Mouse (Mus musculus): ENCODE measurements around the gene Naaladl1. TPM values are rescaled to one million over a fixed set of nuclear protein-coding genes. Genes with fewer than 3 reads are reported as not detected.
A peak's percentile ranks its signal among the peaks of the same experiment; 100 is the strongest.

Naaladl1 gene
- polyA plus RNA-seq, 1 experiment from 2014 or later: 0.21 TPM

DNA sequence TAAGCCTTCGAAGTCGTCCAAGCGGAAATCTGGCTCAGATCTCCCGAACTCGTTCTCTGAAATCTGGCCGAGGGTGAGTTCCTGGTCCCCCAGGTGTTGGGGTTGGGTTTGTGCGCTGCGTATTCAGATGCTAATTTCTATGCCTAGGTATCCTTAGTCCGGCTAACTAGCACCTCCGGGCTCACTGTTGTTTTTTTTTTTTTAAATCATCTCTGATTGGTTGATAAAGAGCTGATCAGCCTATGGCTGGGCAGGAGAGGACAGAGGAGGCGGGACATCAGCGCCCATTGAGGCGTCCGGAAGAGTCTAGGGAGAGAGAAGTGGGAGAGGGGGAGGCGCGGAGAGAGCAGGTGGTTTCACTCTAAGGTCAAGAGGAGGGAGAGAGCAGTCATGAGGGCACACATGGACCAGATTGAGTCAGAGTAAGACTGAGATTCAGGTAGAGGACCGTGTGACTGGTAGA is 20.1 kb upstream of the Naaladl1 start:
- H3K4me3 ChIP-seq (ENCODE audit: low read depth, low read length): peak overlapping the region; percentile 77
- no peak overlapping the region for H3K27ac ChIP-seq (replicated peaks; ENCODE audit: low read depth, low read length)
- ATAC-seq (replicated peaks; ENCODE audit: insufficient number of reproducible peaks, low FRiP score, low TSS enrichment, low read depth): peak; percentile 25; the same call in 1 of the 2 replicates
- H3K4me1 ChIP-seq (ENCODE audit: control insufficient read depth, insufficient read depth, low read length): no peaks in the 10 kb centered on the region
- H3K9me3 ChIP-seq (replicated peaks; ENCODE audit: control insufficient read depth, low read length): no peaks in the 10 kb centered on the region
- peak overlapping the region; percentile 80 for H3K4me2 ChIP-seq (ENCODE audit: low read depth, low read length)
- peaks cover 6% of the 10 kb centered on the region for H3K36me3 ChIP-seq (replicated peaks; ENCODE audit: control insufficient read depth, insufficient read depth, low read depth, low read length)
- H3K9ac ChIP-seq (replicated peaks; ENCODE audit: low read length): peak overlapping the region; percentile 74
- no peaks in the 10 kb centered on the region for H3K27me3 ChIP-seq (ENCODE audit: control insufficient read depth, insufficient read depth, low read length)
- WGBS: under 1% methylated on average over 17 of the region's 17 CpGs
- DNase-seq (ENCODE audit: low spot score): peak; percentile 81

DNA sequence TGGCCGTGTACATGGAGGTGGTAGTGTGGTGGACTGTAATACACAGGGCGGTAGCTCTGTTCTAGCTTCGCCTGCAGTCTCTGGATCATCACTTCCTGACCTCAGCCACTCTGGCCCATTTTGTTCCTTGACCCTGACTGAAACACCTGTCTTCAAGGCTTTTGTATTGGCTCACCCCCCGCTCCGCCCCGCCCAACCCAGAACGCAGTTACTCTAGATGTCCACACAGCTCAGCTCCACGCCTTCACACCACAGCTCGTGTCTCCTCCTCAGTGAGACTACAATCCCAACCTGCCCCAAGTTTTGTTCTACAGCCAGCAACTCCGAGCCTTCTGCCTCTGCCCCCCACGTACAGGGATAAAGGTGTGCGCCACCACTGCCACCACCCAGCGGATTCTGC is 16.7 kb upstream of the Naaladl1 start:
- Histone ChIP-seq H3K27me3 (ENCODE audit: control insufficient read depth, insufficient read depth, low read length) (no peaks in the 10 kb centered on the region), H3K4me3 (ENCODE audit: low read depth, low read length) (no peak overlapping the region), H3K4me1 (ENCODE audit: control insufficient read depth, insufficient read depth, low read length) (no peaks in the 10 kb centered on the region), H3K36me3 (replicated peaks; ENCODE audit: control insufficient read depth, insufficient read depth, low read depth, low read length) (peaks cover 3% of the 10 kb centered on the region), H3K27ac (replicated peaks; ENCODE audit: low read depth, low read length) (no peak overlapping the region), H3K4me2 (ENCODE audit: low read depth, low read length) (no peak overlapping the region), H3K9me3 (replicated peaks; ENCODE audit: control insufficient read depth, low read length) (no peaks in the 10 kb centered on the region), H3K9ac (replicated peaks; ENCODE audit: low read length) (no peak overlapping the region)
- ATAC-seq (replicated peaks; ENCODE audit: insufficient number of reproducible peaks, low FRiP score, low TSS enrichment, low read depth) (no peak), DNase-seq (ENCODE audit: low spot score) (no peak)
- 93% methylated on average over 13 of the region's 13 CpGs for WGBS

- no peak for ATAC-seq (replicated peaks; ENCODE audit: insufficient number of reproducible peaks, low FRiP score, low TSS enrichment, low read depth)
- no peak within 1 kb of the TSS for H3K27ac ChIP-seq (replicated peaks; ENCODE audit: low read depth, low read length)
- DNase-seq (ENCODE audit: low spot score): no peak
- 92% methylated on average over 7 of the region's 7 CpGs for WGBS
- H3K9ac ChIP-seq (replicated peaks; ENCODE audit: low read length): no peak within 1 kb of the TSS
- peaks cover 2% of the 10 kb centered on the region for H3K36me3 ChIP-seq (replicated peaks; ENCODE audit: control insufficient read depth, insufficient read depth, low read depth, low read length)
- H3K4me1 ChIP-seq (ENCODE audit: control insufficient read depth, insufficient read depth, low read length): no peaks in the 10 kb centered on the region
- no peaks in the 10 kb centered on the region for H3K27me3 ChIP-seq (ENCODE audit: control insufficient read depth, insufficient read depth, low read length)
- H3K4me3 ChIP-seq (ENCODE audit: low read depth, low read length): no peak within 1 kb of the TSS
- H3K9me3 ChIP-seq (replicated peaks; ENCODE audit: control insufficient read depth, low read length): no peaks in the 10 kb centered on the region
- no peak within 1 kb of the TSS for H3K4me2 ChIP-seq (ENCODE audit: low read depth, low read length)
These were observed 11.5 kb upstream of the Naaladl1 start, which contains the start of gene AC131692.1 for GRCm38 (mm10) chr19:6094119-6094518. TSS of gene AC131692.1 (plus strand) at chr19:6094419.

DNA sequence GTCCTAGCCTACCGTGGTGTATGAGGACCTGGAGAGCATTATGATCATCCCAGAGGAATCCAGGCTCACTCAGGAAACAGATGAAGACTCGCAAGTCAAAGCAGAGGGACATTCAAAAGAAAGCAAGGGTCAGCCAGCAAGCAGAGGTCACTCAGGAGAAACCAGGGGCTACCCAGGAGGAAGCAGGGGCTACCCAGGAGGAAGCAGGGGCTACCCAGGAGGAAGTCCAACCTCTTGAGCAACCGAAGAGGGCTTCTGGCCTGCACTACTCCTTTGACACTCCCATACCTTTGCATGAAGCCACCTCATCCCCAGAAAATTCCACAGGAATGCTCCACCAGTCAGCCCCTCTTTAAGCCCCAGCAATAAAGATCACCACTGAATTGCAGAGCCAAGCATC is 7.7 kb upstream of the Naaladl1 start:
- H3K9me3 ChIP-seq (replicated peaks; ENCODE audit: control insufficient read depth, low read length): no peaks in the 10 kb centered on the region
- 88% methylated on average over 3 of the region's 3 CpGs for WGBS
- H3K9ac ChIP-seq (replicated peaks; ENCODE audit: low read length): no peak overlapping the region
- no peak overlapping the region for H3K4me2 ChIP-seq (ENCODE audit: low read depth, low read length)
- ATAC-seq (replicated peaks; ENCODE audit: insufficient number of reproducible peaks, low FRiP score, low TSS enrichment, low read depth): no peak
- H3K4me1 ChIP-seq (ENCODE audit: control insufficient read depth, insufficient read depth, low read length): no peaks in the 10 kb centered on the region
- H3K27ac ChIP-seq (replicated peaks; ENCODE audit: low read depth, low read length): no peak overlapping the region
- H3K27me3 ChIP-seq (ENCODE audit: control insufficient read depth, insufficient read depth, low read length): no peaks in the 10 kb centered on the region
- no peak overlapping the region for H3K4me3 ChIP-seq (ENCODE audit: low read depth, low read length)
- peaks cover 2% of the 10 kb centered on the region for H3K36me3 ChIP-seq (replicated peaks; ENCODE audit: control insufficient read depth, insufficient read depth, low read depth, low read length)
- no peak for DNase-seq (ENCODE audit: low spot score)

- Histone ChIP-seq H3K9ac (replicated peaks; ENCODE audit: low read length) (no peak overlapping the region), H3K4me1 (ENCODE audit: control insufficient read depth, insufficient read depth, low read length) (no peaks in the 10 kb centered on the region), H3K4me2 (ENCODE audit: low read depth, low read length) (no peak overlapping the region), H3K36me3 (replicated peaks; ENCODE audit: control insufficient read depth, insufficient read depth, low read depth, low read length) (no peaks in the 10 kb centered on the region), H3K4me3 (ENCODE audit: low read depth, low read length) (no peak overlapping the region), H3K27me3 (ENCODE audit: control insufficient read depth, insufficient read depth, low read length) (no peaks in the 10 kb centered on the region), H3K27ac (replicated peaks; ENCODE audit: low read depth, low read length) (no peak overlapping the region), H3K9me3 (replicated peaks; ENCODE audit: control insufficient read depth, low read length) (no peaks in the 10 kb centered on the region)
- WGBS: 21% methylated on average over 6 of the region's 6 CpGs
- DNase-seq (ENCODE audit: low spot score): peak; percentile 56
- ATAC-seq (replicated peaks; ENCODE audit: insufficient number of reproducible peaks, low FRiP score, low TSS enrichment, low read depth): no peak
These were observed 4.4 kb upstream of the Naaladl1 start for GRCm38 (mm10) chr19:6101186-6101585.

DNA sequence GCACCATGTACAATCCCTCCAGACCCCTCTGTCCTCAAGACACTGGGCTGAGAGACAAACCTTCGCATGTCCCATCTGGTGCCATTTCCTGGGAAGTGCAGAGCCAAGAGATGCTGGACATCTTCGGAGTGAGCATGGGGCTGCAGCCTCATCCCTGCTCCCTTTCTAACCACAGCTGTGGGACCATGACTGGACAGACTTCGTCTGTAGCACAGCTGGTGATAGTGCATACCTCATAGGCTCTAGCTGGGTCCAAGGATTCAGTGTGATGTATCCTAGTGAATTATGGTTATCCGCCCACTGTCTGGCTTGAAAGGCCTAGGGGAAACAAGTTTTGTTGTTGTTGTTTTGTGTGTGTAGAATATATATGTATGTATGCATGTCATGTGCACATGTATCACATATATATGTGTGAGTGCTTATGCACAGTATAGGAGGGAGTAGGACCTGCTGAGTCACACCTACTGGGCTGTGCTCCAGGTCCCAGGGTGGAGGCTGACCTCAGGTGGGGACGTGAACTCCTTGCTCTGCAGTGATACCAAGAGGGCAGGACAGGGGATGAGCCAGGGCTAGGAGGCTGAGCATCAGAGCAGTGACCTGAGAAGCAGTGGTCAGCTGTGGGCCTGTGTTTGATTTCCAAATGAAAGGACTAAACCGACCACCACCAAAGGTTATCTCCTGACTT is 3.3 kb upstream of the Naaladl1 start:
- Histone ChIP-seq H3K4me2 (ENCODE audit: low read depth, low read length) (no peak overlapping the region), H3K27ac (replicated peaks; ENCODE audit: low read depth, low read length) (no peak overlapping the region), H3K4me1 (ENCODE audit: control insufficient read depth, insufficient read depth, low read length) (no peaks in the 10 kb centered on the region), H3K4me3 (ENCODE audit: low read depth, low read length) (no peak overlapping the region), H3K27me3 (ENCODE audit: control insufficient read depth, insufficient read depth, low read length) (no peaks in the 10 kb centered on the region), H3K36me3 (replicated peaks; ENCODE audit: control insufficient read depth, insufficient read depth, low read depth, low read length) (no peaks in the 10 kb centered on the region), H3K9ac (replicated peaks; ENCODE audit: low read length) (no peak overlapping the region), H3K9me3 (replicated peaks; ENCODE audit: control insufficient read depth, low read length) (no peaks in the 10 kb centered on the region)
- DNase-seq (ENCODE audit: low spot score) (no peak), ATAC-seq (replicated peaks; ENCODE audit: insufficient number of reproducible peaks, low FRiP score, low TSS enrichment, low read depth) (no peak)
- 78% methylated on average over 6 of the region's 6 CpGs for WGBS

GRCm38 (mm10) chr19:6104476-6104875 is 1.1 kb upstream of the Naaladl1 start:
- WGBS: 72% methylated on average over 4 of the region's 4 CpGs
- H3K9me3 ChIP-seq (replicated peaks; ENCODE audit: control insufficient read depth, low read length): no peaks in the 10 kb centered on the region
- no peak overlapping the region for H3K4me2 ChIP-seq (ENCODE audit: low read depth, low read length)
- no peaks in the 10 kb centered on the region for H3K27me3 ChIP-seq (ENCODE audit: control insufficient read depth, insufficient read depth, low read length)
- no peaks in the 10 kb centered on the region for H3K4me1 ChIP-seq (ENCODE audit: control insufficient read depth, insufficient read depth, low read length)
- H3K9ac ChIP-seq (replicated peaks; ENCODE audit: low read length): no peak overlapping the region
- no peak overlapping the region for H3K4me3 ChIP-seq (ENCODE audit: low read depth, low read length)
- DNase-seq (ENCODE audit: low spot score) (no peak), ATAC-seq (replicated peaks; ENCODE audit: insufficient number of reproducible peaks, low FRiP score, low TSS enrichment, low read depth) (no peak)
- H3K36me3 ChIP-seq (replicated peaks; ENCODE audit: control insufficient read depth, insufficient read depth, low read depth, low read length): no peaks in the 10 kb centered on the region
- H3K27ac ChIP-seq (replicated peaks; ENCODE audit: low read depth, low read length): no peak overlapping the region

- no peak overlapping the region for H3K4me3 ChIP-seq (ENCODE audit: low read depth, low read length)
- H3K36me3 ChIP-seq (replicated peaks; ENCODE audit: control insufficient read depth, insufficient read depth, low read depth, low read length): peaks cover 12% of the 10 kb centered on the region
- H3K27me3 ChIP-seq (ENCODE audit: control insufficient read depth, insufficient read depth, low read length): no peaks in the 10 kb centered on the region
- DNase-seq (ENCODE audit: low spot score): no peak
- WGBS: 74% methylated on average over 6 of the region's 6 CpGs
- no peaks in the 10 kb centered on the region for H3K9me3 ChIP-seq (replicated peaks; ENCODE audit: control insufficient read depth, low read length)
- no peak for ATAC-seq (replicated peaks; ENCODE audit: insufficient number of reproducible peaks, low FRiP score, low TSS enrichment, low read depth)
- H3K9ac ChIP-seq (replicated peaks; ENCODE audit: low read length): no peak overlapping the region
- H3K4me2 ChIP-seq (ENCODE audit: low read depth, low read length): no peak overlapping the region
- no peaks in the 10 kb centered on the region for H3K4me1 ChIP-seq (ENCODE audit: control insufficient read depth, insufficient read depth, low read length)
- H3K27ac ChIP-seq (replicated peaks; ENCODE audit: low read depth, low read length): no peak overlapping the region
These were observed 7.5 kb downstream of the Naaladl1 start for GRCm38 (mm10) chr19:6113116-6113515.
